Mouse (Mus musculus) lung, embryonic 14.5 days (tissue): Measurements from ENCODE around the gene Cops3. TPM values are rescaled to one million over a fixed set of nuclear protein-coding genes. Genes with fewer than 3 reads are reported as not detected.

ENCODE experiments used
- ATAC-seq: fragments of 200-750 bp; cut with Nextera tagmentation; 2 replicates; pipeline ENCODE4 v1.8.0; 2017; ENCODE audit warnings: mild to moderate bottlenecking, moderate TSS enrichment, moderate library complexity; ENCODE audit not compliant: insufficient read depth
- DNase-seq: peaks from one replicate; pipeline ENCODE4 v3.0.0-alpha.2; 2015
- H3K27ac ChIP-seq: fragments of 300-500 bp; sonication (generic); 2 replicates; pipeline ENCODE4 v1.5.1; 2014; ENCODE audit warnings: low read depth, mild to moderate bottlenecking, moderate library complexity
- H3K27me3 ChIP-seq: fragments of 300-500 bp; sonication (generic); 2 replicates; pipeline ENCODE4 v1.6.1; 2014; ENCODE audit warnings: low read length, control low read depth; ENCODE audit not compliant: insufficient read depth
- H3K36me3 ChIP-seq: fragments of 300-500 bp; sonication (generic); 2 replicates; pipeline ENCODE4 v1.6.1; 2014; ENCODE audit warnings: control low read depth; ENCODE audit not compliant: insufficient read depth
- H3K4me1 ChIP-seq: fragments of 300-500 bp; sonication (generic); 2 replicates; pipeline ENCODE4 v1.6.1; 2014; ENCODE audit warnings: antibody characterized with exemption, control low read depth; ENCODE audit not compliant: insufficient read depth
- H3K4me2 ChIP-seq: fragments of 300-500 bp; sonication (generic); 2 replicates; pipeline ENCODE4 v1.6.1; 2014; ENCODE audit warnings: mild to moderate bottlenecking
- H3K4me3 ChIP-seq: fragments of 300-500 bp; sonication (generic); 2 replicates; pipeline ENCODE4 v1.5.1; 2014; ENCODE audit warnings: low read depth, low read length
- H3K9ac ChIP-seq: fragments of 300-500 bp; sonication (generic); 2 replicates; pipeline ENCODE4 v1.6.1; 2014
- H3K9me3 ChIP-seq: fragments of 300-500 bp; sonication (generic); 2 replicates; pipeline ENCODE4 v1.6.1; 2016; ENCODE audit warnings: low read depth, low read length, control low read depth
- CTCF ChIP-seq: IDR thresholded peaks from 2 replicates; pipeline ENCODE4 v1.5.1; 2016; ENCODE audit warnings: antibody characterized with exemption, low read depth
- WGBS: fragments of 180-500 bp; shearing (Covaris S2); extraction: QIAGEN DNeasy Blood & Tissue Kit; methylation state at CpG from one replicate; pipeline ENCODE4 v1.1.7; 2014; 5-methylcytosine and 5-hydroxymethylcytosine counted together
- polyA plus RNA-seq: library from polyadenylated mRNA; unstranded; fragments of >200 nt; fragmentation: Nextera tagmentation; extraction: Ambion mirVana; gene quantifications from 2 replicates; pipeline ENCODE4 v1.2.1, GENCODE M21; 2014

Cops3 gene
- polyA plus RNA-seq, 1 experiment from 2014 or later: 224 TPM

GRCm38 (mm10) chr11:59821625-59822024, 18.0 kb downstream of the Cops3 start:
- H3K36me3 ChIP-seq: peaks cover 99% of the 10 kb centered on the region
- H3K9me3 ChIP-seq: no peaks in the 10 kb centered on the region
- no peak for ATAC-seq
- no peaks in the 10 kb centered on the region for H3K27me3 ChIP-seq
- 85% methylated on average over 3 of the region's 3 CpGs for WGBS
- no peak for TF ChIP-seq CTCF
- H3K9ac ChIP-seq: no peak overlapping the region
- H3K4me3 ChIP-seq: no peak overlapping the region
- H3K4me1 ChIP-seq: no peaks in the 10 kb centered on the region
- H3K27ac ChIP-seq: no peak overlapping the region
- DNase-seq: no peak
- H3K4me2 ChIP-seq: no peak overlapping the region

DNA sequence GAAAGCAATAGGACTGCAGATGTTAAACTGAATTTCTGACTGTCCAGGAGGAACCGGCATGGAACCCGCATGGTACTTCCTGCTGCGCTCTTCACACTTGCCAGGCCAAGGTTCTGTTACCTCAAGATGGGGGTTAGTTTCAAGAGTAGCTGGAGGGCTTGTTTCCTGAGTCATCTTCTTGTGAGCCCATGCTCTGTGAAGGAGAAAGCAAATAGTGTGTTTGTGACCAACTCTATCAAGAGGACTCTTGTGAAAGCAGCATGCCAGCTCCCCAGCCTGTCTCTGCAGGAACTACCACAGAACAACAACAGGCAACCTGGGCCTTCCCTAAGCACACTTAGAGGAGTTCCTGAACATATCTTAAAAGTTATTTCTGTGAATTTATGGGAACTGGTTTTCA, 21.7 kb downstream of the Cops3 start:
- Histone ChIP-seq H3K4me3 (no peak overlapping the region), H3K9ac (no peak overlapping the region), H3K9me3 (no peaks in the 10 kb centered on the region), H3K27ac (no peak overlapping the region), H3K4me1 (no peaks in the 10 kb centered on the region), H3K4me2 (no peak overlapping the region), H3K36me3 (peaks cover 72% of the 10 kb centered on the region), H3K27me3 (no peaks in the 10 kb centered on the region)
- no peak for TF ChIP-seq CTCF
- ATAC-seq: no peak
- DNase-seq: no peak
- WGBS: 97% methylated on average over 3 of the region's 3 CpGs

- no peaks in the 10 kb centered on the region for H3K27me3 ChIP-seq
- H3K9ac ChIP-seq: no peak overlapping the region
- H3K4me2 ChIP-seq: no peak overlapping the region
- TF ChIP-seq CTCF: no peak
- peaks cover 49% of the 10 kb centered on the region for H3K36me3 ChIP-seq
- ATAC-seq (no peak), DNase-seq (no peak)
- H3K4me3 ChIP-seq: no peak overlapping the region
- no peaks in the 10 kb centered on the region for H3K9me3 ChIP-seq
- WGBS: 81% methylated on average over 6 of the region's 6 CpGs
- no peaks in the 10 kb centered on the region for H3K4me1 ChIP-seq
- H3K27ac ChIP-seq: no peak overlapping the region
Observed at GRCm38 (mm10) chr11:59815482-59816065, 24.1 kb downstream of the Cops3 start.

DNA sequence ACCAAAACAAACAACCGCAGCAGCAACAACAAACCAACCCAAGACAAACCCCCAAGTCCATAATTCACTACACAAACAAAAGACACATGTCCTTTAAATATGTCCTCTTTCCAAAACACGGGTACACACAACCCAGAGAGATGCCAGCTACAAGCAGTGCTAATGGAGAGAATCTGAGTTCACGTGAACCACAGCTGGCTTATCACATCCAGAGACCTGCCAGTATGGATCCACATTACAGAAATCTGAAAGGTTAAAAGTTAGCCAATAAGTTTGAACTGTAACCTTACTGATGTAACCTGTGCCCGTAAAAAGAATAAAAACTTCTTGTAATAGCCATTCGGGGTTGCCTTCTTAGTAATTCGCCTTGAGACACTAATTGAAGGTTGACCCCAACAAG, 24.7 kb downstream of the Cops3 start:
- no peaks in the 10 kb centered on the region for H3K9me3 ChIP-seq
- H3K27ac ChIP-seq: no peak overlapping the region
- TF ChIP-seq CTCF: no peak
- no peak for ATAC-seq
- H3K4me2 ChIP-seq: no peak overlapping the region
- H3K36me3 ChIP-seq: peaks cover 43% of the 10 kb centered on the region
- no peak for DNase-seq
- WGBS: 84% methylated on average over 6 of the region's 6 CpGs
- no peaks in the 10 kb centered on the region for H3K4me1 ChIP-seq
- H3K27me3 ChIP-seq: no peaks in the 10 kb centered on the region
- H3K4me3 ChIP-seq: no peak overlapping the region
- H3K9ac ChIP-seq: no peak overlapping the region

- ATAC-seq (no peak), DNase-seq (no peak)
- WGBS: 91% methylated on average over 1 of the region's 1 CpGs
- no peaks in the 10 kb centered on the region for H3K4me1 ChIP-seq
- H3K4me3 ChIP-seq: no peak overlapping the region
- H3K4me2 ChIP-seq: no peak overlapping the region
- no peaks in the 10 kb centered on the region for H3K9me3 ChIP-seq
- H3K27ac ChIP-seq: no peak overlapping the region
- no peaks in the 10 kb centered on the region for H3K27me3 ChIP-seq
- no peak for TF ChIP-seq CTCF
- H3K36me3 ChIP-seq: peaks cover 36% of the 10 kb centered on the region
- H3K9ac ChIP-seq: no peak overlapping the region
Observed at GRCm38 (mm10) chr11:59814311-59814710, 25.3 kb downstream of the Cops3 start.

DNA sequence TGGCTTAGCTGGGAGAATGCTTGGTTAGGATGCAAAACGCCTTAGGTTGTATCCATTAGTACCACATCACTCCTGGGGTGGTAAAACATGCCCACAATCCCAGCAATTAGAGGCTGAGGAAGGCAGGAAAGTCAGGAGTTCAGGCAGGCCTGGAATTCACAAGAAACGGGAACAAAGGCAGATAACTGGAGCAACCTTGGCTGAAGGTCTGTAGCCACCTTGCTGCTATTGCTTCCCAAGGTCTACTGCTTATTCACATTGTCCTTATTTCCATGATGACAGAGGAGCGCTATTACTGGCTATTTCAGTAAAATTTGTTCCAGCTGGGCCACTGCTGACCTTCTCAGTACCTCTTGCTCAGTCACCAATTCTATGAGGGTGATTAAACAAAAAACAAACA, 26.4 kb downstream of the Cops3 start:
- 63% methylated on average over 3 of the region's 3 CpGs for WGBS

GRCm38 (mm10) chr11:59811211-59811610, 28.4 kb downstream of the Cops3 start:
- H3K4me3 ChIP-seq: no peak overlapping the region
- TF ChIP-seq CTCF: no peak
- ATAC-seq: no peak
- H3K4me1 ChIP-seq: peaks cover 7% of the 10 kb centered on the region; the same call in 1 of the 2 replicates
- H3K36me3 ChIP-seq: peaks cover 21% of the 10 kb centered on the region
- WGBS: 47% methylated on average over 4 of the region's 4 CpGs
- no peak for DNase-seq
- no peaks in the 10 kb centered on the region for H3K27me3 ChIP-seq
- H3K4me2 ChIP-seq: peak overlapping the region; percentile 91; the same call in 1 of the 2 replicates
- H3K9ac ChIP-seq: no peak overlapping the region
- no peaks in the 10 kb centered on the region for H3K9me3 ChIP-seq
- no peak overlapping the region for H3K27ac ChIP-seq

More for the DNA sequence above, 26.4 kb downstream of the Cops3 start:
- no peak overlapping the region for H3K4me3 ChIP-seq
- H3K9ac ChIP-seq: no peak overlapping the region
- ATAC-seq (no peak), DNase-seq (no peak)
- H3K27me3 ChIP-seq: no peaks in the 10 kb centered on the region
- H3K4me2 ChIP-seq: no peak overlapping the region
- TF ChIP-seq CTCF: no peak
- peaks cover 7% of the 10 kb centered on the region; the same call in 1 of the 2 replicates for H3K4me1 ChIP-seq
- H3K9me3 ChIP-seq: no peaks in the 10 kb centered on the region
- no peak overlapping the region for H3K27ac ChIP-seq
- H3K36me3 ChIP-seq: peaks cover 26% of the 10 kb centered on the region
